Mouse (Mus musculus): ENCODE measurements around the gene Jph4. TPM values are rescaled to one million over a fixed set of nuclear protein-coding genes. Genes with fewer than 3 reads are reported as not detected.

The Jph4 gene
- total RNA-seq, 4 experiments from 2014 or later = 3.3 to 6.9 (median 5.3) TPM

DNA sequence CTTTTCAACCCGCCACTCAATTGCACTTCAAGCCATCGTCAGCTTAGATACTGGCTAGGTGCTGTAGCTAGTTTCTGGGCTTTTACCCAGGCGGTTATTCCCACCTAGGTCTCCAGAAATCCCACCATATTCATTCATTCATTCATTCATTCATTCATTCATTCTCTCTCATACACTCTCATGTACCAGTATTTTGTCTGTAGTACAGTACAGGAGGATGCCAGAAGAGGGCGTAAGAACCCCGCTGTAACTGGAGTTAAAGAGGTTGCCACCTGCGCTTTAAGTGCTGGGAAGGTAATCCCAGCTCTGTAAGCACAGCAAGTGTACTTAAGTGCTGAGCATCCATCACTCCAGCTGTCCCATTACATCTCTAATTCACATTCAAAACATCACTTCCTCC is 22.8 kb downstream of the Jph4 start:
- no peak for DNase-seq

DNA sequence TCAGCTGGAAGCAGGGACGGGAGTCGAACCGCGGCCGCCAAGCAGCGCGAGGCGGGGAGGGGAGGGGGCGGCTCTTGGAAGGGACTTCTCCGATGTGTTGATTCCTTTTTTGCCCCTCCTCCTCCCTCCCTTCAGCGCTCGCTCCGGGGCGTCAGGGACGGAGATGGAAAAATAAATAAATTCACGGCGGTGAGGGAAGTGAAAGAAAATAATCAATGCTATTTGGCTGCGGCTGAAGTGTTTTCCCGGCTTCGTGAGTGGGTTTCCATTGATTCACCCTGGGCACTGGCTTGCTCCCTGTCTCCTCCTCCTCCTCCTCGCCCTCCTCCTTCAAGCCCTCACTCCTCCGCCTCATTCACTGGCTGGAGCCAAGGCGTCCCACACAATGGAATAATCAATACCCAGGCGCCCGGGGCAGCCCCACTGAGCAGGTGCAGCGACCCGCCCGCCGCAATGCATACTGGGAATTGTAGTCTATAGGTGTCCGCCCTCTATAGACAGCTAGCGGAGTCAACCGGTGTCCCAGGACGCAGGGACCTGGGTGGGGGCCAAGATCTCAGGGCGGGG is 24.6 kb downstream of the Jph4 start, which contains the start of gene Zfhx2:
TSS of gene Zfhx2 (minus strand) at position 314 of the 567 bp plus-strand sequence.
- peak; percentile 95 for DNase-seq

DNA sequence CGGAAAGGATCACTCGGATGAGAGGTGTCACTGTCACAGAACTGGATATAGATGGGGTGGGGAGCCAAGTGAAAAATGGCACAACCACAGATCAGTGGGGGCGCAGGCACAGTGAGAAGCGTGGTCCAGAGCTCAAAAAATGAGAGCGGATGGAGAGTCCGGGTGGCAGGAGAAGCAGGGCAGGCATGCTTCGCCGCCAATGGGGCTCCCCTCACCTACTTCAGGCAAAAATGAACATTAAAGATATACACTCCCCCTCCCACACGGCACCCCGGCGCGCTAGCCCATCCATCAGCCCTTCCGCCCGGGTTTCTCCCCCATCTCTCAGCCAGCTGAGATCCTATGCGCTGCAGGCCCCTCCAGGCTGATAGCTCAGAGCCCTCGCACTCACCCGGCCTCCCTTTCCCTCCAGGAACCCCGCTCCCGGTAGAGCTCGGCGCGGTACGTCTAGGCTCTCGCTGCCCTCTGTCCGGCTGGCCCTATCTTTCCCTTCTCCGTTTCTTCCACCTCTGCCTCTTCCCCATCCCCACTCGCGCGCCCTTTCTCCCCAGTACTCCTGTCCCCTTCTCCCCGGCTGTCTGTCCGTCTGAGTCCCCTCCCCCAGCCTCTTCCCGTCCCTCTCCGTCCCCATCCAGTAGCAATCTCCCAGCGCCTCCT is 25.4 kb downstream of the Jph4 start:
- DNase-seq = no peak

DNA sequence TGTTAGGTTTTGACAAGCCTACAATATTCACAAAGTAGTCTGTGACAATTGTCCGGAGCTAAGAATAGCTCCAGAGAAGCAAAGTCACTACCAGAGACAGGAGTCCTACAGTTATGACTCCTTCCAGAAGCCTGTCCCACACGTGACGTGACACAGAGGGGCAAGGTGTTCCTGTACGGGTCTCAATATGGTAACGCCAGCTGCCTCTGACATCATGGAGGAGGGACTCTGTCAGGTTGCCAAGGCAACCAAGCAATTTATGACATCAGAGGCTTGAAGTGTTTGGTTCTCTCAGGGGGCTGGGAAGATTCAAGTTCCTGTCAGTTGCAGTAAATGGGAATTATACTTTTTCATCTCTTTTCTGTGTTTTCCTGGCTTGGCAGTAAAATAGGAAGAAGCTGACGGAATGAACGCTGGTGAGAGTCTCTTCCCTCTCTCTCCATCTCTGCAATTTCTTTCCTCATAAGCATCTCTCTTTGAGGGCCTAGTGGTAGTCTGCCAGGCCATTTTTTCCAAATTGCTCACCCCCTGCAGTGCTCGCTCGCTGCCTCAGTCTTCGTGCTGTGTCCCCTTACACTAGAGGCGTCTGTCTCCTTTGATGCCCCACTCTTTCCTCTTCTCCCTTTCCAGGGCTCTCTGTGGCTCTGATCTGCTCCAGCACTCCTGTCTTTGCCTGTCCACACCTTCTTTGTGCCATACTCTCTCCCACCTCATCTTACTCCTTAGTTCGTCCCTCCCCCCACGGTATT is 27.4 kb downstream of the Jph4 start:
- no peak for DNase-seq

DNA sequence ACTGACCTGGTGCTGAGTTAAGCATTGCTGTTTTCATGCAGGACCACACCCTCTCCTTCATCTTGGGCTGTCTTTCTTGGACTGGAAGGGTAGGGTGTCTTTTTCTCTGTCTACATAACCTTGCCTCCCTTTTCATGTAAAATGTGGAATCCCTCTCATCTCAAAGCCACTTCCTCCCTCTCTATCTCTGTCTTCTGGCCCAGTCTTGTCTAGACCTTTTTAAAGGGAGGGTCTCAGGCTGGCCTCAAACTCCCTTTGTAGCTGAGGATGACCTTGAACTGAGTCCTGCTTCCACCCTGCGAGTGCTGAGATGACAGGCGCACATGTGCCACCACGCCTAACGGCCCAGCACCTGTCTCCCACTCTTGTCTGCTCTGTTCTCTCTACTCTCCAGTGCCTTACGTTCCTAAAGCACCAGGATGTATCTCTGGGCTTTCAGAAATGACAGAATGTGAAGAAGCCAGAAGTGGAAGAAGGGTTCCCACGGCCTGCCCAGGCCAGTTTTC is 30.7 kb downstream of the Jph4 start:
- no peak for DNase-seq

DNA sequence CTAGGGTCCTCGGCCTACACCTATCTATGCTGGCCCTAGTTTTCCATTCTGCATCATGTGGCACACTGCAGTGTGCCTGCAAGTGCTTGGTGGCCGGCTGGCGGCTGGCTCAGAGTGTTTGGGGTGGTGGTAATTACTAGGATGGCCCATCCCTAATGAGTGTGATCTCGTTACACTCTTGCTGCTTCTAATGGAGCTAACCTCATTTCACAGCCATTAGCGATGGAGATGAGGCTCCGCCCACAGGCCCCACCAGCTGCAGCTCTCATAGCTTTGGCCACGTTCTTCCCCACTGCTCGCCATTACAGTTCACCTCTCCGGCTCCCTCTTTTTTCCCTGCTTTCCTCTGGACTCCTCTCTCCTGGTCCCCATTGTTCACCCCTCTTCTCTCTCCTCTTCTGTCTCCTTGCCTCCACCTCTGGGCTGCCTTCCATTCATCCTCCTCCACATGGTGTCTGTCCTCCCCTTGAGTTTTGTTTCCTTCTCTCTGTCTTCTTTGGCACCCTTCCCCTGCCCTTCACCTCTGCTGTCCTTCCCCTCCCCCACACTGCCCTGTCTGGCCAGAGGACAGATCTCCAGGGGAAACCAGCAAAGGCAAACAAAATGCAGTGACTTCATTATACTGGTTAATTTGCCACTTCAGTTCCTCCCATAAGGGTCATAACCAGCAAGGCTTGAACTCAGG is 31.3 kb downstream of the Jph4 start:
- DNase-seq = no peak

DNA sequence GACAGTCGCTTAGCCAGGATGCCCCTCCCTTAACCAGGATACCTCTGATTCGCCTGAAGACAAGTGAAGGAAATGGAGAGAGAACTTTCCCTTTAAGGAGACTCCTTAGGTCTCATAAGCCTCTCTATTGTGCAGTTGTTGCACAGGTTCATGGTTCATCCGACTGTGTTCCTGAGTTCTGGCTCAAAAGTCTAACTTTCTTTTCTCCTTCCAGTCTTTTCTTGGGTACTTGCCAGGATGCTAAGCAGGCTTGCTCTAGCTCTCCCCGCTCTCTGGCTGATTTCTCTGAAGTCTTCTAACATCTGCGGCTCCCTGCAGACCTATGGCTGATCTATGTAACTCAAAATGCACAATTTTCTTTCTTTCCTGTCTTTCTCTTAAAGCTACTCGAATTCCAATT is 33.3 kb downstream of the Jph4 start:
- no peak for DNase-seq

DNA sequence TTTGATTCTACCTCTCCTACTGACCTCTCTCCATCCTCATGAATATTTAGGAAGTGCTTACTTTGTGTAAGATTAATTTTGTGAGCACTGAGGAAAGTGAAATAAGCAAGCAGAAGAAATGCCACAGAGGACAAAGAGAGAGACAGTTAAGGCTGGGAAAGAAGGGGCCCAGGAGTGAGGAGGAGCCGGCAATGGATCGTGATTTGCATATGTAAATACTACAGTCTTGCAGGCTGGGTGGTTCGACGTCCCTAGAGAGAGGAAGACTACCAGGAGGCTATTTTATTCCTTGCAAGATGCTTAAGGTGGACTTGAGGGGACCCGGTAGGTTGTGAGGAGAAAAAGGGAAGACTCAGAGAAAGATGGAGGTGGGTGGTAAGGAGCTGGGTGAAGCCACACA is 35.6 kb downstream of the Jph4 start:
- no peak for DNase-seq

DNA sequence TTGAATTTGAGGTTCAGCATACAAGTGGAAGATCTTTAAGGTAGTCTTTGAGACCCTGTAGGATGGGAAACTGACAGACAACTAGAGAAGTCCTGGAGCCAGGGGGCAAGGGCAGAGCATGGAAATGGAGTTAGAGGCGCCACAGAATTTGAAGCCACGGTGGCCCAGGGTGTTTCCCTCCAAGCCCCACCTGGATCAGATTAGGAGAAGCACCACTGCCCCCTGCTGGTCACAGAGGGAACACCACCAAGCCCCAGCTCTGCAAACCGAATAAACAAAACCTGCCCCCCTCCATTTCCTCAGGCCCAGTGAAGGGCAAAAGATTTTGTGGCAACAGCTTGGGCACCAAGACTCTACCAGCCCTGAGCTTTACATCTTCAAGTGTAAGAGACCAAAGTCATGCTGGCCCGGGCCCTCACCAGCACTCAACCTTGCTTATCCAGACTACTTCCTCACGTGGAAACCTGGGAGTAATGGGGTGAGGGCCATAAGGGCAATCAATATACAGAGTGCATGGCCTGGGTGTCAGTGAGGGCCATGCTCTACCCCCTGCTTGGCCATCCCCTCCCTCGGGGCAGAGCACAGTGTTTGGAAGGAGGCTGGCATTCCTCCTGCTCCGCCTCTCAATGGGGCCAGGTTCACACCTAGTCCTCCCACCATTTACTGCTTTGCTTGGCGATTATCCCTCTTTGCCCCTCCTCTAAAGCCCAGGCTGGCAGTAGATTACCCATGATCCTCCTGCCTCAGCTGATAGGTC is 37.3 kb downstream of the Jph4 start:
- DNase-seq = no peak

DNA sequence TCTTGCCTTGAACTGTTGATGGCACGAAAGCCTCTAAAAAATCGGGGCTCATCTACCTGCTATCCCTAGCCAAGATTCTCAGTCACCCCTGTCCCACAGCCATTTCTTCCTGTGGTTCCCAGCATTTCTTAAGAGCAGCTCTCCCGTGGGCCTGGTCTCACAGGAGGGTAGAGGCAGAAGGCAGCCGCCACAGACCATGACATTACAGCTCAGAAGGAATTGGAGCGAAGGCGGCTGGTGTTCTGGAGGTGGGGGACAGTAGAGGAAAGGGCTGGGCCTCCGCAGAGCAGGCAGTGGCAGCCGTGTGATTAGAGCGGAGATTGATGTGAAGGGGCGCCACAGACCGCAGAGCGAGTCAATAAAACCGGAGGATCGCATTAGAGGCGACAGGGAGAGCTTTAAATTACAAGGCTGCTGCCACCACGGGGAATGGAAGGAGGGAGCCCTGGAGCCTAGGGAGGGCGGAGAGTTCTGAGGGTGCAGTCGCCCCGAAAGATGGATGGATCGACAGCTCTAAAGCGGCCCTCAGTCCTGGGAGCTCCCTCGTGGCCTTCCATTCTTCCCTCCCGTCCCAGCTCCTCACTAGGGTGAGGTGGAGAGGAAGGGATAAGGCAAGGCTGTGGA is 38.3 kb downstream of the Jph4 start:
- no peak for DNase-seq

DNA sequence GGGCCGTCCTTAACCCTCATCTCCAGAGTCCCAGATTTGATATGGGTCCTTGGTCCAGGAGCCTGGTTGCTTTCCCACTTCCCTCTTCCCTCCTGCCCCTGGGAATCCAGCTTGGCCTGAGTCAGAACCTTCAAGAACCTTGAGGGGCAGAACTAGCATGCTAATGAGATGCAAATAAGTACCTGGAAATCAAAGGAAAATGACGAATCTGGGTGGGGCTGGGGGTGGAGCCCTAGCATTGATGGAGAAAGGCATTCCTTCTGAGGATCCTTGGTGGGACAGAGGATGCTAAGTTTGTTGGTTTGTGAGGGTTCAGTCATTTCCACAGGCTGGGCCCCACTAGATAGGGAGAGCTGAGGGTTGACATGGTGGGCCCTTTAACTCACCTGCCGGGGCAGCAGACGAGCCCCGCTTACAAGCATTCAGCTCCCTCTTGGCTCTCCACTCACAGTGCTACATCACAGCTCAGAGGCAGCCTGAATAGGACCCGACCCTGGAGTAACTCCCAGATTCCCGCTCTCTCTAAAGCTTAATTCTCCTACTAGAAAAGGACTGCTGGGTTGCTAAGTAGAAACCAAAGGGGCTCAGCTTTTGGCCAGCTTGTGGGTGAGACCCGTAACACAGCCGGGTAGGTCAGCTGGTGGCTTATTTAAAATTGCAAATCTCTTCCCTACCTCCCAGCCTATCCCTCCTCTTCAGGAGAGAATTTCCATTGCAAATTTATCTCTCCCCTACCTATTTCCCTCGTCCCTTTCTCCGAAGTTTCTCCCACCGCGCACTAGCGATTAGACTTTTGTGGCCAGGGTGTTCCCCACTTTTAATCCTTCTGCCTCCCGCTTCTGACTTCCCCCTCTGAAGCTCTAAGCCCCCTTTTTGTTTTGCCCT is 39.0 kb downstream of the Jph4 start:
- no peak for DNase-seq

DNA sequence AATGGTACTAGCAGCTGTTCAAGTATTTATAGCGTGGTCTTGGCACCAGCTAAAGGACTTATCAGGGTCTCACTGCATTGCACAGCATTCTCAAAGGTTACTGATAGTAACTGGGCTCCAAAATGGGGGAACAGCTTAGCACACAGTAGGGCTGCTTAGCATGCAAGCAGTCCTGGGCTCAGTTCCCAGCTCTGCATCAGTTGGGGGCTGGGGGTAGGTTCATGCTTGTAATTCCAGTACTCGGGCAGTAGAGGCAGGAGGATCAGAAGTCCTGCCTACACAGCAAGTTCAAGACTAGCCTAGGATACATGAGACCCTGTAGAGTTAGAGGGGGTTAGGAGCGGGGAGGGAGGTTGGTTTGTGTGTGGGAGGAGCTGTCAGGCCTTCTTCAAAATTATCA is 39.8 kb downstream of the Jph4 start:
- no peak for DNase-seq

DNA sequence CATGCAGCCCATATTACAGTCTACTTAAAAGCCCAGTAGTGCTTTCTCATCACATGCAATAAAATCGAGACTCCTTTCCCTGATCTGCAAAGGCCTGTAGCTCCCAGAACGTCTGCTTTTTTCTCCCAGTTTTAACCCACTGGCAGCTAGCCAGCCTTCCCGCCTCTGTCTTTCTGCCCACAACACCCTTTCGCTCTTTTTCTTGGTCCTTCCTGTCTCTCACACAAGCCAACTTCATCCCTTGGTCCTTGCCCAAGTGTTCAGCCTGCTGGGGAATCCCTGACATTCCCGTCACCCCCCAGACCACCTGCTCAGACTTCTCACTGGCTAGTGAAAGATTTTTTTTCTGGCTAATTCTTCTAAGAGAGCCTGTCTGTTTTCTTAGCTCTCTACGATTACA is 40.5 kb downstream of the Jph4 start:
- DNase-seq = no peak

DNA sequence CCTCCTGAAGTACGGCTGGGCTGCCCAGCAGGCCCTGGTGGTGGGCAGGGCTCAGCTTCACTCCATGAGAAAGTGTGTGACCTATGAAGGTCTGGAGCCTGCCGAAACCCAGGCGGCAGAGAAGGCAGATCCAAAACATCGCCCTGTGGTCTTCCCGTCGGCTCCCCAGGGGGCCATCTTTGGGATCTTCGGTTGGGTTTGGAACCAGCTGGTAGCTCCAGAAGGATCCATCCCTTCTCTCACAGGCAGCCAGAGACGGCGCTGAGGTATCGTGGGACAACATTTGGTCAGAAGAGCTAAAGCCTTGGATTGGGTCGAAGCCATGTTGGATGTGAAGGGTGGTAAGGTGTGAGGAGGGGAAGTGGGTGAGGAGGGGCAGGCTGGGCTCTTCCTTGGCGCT is 42.3 kb downstream of the Jph4 start:
- no peak for DNase-seq

DNA sequence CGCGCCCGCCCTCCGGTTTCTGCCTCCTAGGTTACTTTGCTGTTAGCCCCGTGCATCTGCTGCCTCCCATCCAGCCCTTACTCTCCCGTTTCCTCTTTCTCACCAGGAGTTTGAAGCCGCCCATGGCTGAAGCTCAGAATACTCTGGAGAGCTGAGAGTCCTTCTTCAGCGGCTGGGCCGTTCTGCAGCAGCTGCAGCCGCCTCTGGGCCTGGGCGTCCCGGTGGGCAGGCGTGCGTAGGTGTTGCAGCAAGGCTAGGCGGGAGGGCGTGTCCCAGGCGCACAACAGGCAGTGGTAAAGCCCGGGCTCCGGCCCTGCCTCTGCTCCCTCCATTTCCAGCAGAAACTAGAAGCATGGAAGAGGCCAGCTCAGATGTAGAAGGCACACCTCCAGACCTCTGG is 45.0 kb downstream of the Jph4 start:
- DNase-seq = no peak

DNA sequence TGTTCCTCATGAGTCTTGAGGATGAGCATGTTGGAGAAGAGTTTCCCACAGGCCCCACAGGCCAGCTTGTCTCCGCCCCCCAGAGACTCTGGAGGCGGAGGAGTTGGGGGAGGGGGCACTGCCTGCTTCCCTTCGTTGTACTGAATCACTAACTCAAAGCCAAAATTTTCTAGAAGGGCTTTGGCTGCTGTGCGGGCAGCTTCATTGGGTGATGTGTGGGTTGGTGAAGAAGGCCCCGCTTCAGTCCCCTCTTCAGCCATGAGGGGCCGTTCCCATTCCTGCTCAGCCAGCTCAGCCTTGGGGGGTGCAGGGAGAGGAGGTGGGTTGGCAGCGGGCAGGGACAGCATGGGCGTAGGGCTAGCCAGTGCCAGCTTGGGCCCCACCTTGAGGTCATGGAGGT is 50.7 kb downstream of the Jph4 start:
- DNase-seq = no peak

DNA sequence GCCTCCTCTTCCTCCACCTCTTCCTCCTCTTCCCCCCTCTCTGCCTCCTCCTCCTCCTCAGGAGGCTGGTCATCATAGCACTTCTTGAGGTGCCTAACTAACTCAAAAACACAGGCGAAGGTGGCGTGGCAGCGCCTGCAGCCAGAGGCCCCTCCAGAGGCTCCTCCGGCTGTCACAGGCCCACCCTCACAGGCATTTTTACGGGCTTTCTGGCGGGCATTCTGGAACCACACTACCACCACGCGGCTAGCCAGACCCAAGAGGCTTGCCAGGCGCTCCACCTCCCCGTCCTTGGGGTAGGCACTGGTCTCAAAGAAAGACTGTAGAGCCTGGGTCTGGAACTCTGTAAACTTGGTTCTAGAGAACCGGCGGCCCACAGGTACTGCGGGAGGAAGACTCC is 51.3 kb downstream of the Jph4 start:
- no peak for DNase-seq

DNA sequence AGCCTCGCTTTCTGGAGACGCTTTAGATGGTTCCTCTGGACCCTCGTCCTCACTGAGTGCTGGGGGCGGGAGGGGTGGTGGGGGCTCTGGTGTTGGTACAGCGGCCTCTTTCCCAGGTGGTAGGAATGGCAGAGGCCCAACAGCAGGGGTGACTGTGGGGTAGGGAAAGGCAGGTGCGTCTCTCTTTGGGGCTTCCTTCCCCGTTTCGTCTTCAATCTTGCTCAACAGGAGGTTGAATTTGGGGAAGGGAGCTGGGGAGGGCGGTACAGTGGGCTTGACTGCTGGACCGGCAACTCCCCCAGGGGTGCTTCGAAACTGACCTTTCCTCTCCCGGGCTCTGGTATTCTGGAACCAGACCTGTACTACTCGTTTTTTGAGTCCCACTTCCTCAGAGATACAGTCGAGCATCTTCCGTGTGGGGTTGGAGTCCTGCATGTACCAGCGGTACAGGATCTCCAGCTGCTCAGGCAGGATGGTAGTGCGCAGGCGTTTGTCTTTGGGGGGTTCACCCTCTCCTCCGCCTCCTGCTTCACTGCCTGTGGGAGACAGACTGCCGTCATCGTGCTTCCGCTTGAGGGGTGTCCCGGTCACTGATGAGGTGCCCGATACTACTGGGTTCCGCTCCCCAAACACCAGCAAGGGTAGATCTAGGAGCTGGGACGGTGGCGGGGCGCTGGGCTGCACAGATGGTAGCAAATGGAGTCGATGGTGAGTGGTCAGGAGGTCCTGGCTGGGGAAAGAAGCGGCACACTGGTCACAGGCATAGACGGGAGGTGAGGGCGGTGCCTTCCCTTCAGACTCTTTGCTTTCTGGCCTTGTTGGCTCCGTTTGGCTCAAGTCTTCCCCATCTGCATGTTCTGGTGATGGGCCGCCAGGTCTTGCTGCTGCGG is 52.0 kb downstream of the Jph4 start:
- no peak for DNase-seq

DNA sequence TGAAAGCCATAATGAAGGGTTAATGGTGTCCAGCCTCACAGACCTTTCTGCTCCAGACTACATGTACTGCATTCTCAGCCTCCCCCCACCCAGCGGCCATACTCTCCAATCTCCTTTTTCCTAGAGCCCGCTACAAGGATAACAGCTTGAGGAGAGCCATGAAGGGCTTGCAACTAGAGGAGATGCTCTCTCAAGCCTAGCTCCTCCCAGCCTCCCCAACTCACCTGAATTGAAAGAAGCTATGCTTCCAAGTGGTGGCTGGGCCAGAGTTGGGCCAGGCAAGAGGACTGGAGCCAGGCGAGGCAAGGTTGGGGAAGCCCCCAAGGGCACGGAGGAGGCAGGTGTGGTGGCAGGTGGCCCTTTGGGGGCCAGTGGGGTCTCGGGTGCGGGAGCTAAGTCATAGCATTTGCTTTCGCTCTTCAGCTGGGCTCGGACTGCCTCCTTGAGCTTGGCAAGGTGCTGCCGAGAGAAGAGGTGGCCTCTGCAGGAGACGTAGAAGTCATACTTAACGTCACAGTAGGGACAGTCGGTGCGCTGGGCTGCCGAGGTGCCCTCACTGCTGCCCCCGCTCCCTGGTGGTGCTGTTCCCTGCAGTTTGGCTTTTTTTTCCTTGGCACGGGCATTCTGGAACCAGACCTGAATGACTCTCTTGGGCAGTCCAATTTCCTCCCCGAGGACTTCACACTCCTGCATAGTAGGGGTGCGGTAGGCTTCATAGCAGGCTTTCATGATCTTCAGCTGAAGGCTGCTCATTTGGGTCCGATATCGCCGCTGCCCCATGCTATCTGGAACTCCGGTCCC is 53.0 kb downstream of the Jph4 start:
- DNase-seq = no peak

All from adrenal gland, adult 8-10 months (tissue).